Mouse (Mus musculus) WW6 (cell line): ENCODE measurements around the gene Gm45808.
"Not testable (repeated sequence)": the region's sequence is repeated elsewhere in the genome, so short reads cannot be mapped to it uniquely, and the experiment has no call there.

Source experiments
- DNase-seq: peaks from one replicate; pipeline ENCODE4 v3.0.0-alpha.2; 2013; ENCODE audit warnings: low read depth, low spot score

The Gm45808 gene

GRCm38 (mm10) chr7:45509181-45509882 lies 22.7 kb upstream of the Gm45808 start:
- no peak for DNase-seq

- no peak for DNase-seq
Measured at GRCm38 (mm10) chr7:45508561-45508960, 21.9 kb upstream of the Gm45808 start.

GRCm38 (mm10) chr7:45507583-45507982 lies 21.0 kb upstream of the Gm45808 start:
- no peak for DNase-seq

GRCm38 (mm10) chr7:45498427-45498826 lies 11.8 kb upstream of the Gm45808 start:
- no peak for DNase-seq

- no peak for DNase-seq
Measured at GRCm38 (mm10) chr7:45494548-45494947, 7.9 kb upstream of the Gm45808 start.

- DNase-seq: no peak
Measured at GRCm38 (mm10) chr7:45492951-45493350, 6.3 kb upstream of the Gm45808 start.

GRCm38 (mm10) chr7:45492225-45492844 lies 5.7 kb upstream of the Gm45808 start:
- no peak for DNase-seq

GRCm38 (mm10) chr7:45491264-45491663 lies 4.7 kb upstream of the Gm45808 start:
- DNase-seq: no peak

GRCm38 (mm10) chr7:45490822-45491221 lies 4.2 kb upstream of the Gm45808 start:
- no peak for DNase-seq

GRCm38 (mm10) chr7:45489578-45489977 lies 3.0 kb upstream of the Gm45808 start:
- DNase-seq: no peak

GRCm38 (mm10) chr7:45488293-45489204 lies 1.9 kb upstream of the Gm45808 start, which contains the start of gene Dhdh:
Gene Dhdh, minus strand, starts transcription at chr7:45488805.
- no peak for DNase-seq

- no peak for DNase-seq
Measured at GRCm38 (mm10) chr7:45487861-45488292, 1.3 kb upstream of the Gm45808 start.

- DNase-seq: no peak
Measured at GRCm38 (mm10) chr7:45486158-45486557, 453 bp downstream of the Gm45808 start.

- not testable (repeated sequence) for DNase-seq
Measured at GRCm38 (mm10) chr7:45484985-45485384, 1.6 kb downstream of the Gm45808 start.

- DNase-seq: no peak
Measured at GRCm38 (mm10) chr7:45482166-45482565, 4.4 kb downstream of the Gm45808 start.

- no peak for DNase-seq
Measured at GRCm38 (mm10) chr7:45481374-45481927, 5.2 kb downstream of the Gm45808 start, which contains the start of gene Tulp2. Gene Tulp2, plus strand, starts transcription at chr7:45481877.

GRCm38 (mm10) chr7:45480310-45480709 lies 6.3 kb downstream of the Gm45808 start:
- DNase-seq: not testable (repeated sequence)

- DNase-seq: no peak
Measured at GRCm38 (mm10) chr7:45478774-45479173, 7.8 kb downstream of the Gm45808 start.

- DNase-seq: no peak
Measured at GRCm38 (mm10) chr7:45477003-45477402, 9.6 kb downstream of the Gm45808 start.

- no peak for DNase-seq
Measured at GRCm38 (mm10) chr7:45476453-45476852, 10.2 kb downstream of the Gm45808 start.

GRCm38 (mm10) chr7:45475291-45475969 lies 11.2 kb downstream of the Gm45808 start:
- DNase-seq: no peak
